Mouse (Mus musculus): ENCODE data around the gene Gm49354.
A peak's percentile ranks its signal among the peaks of the same experiment; 100 is the strongest.

- TF ChIP-seq CTCF (conservative IDR thresholded peaks at IDR 0.05; ENCODE audit: insufficient read depth, insufficient read length, low read depth, low read length), result 0 out of 2 replicates have a peak, but pooled peaks have one; percentile 3
- no peak for TF ChIP-seq POLR2A (IDR thresholded peaks at IDR 0.05; ENCODE audit: low read depth, low read length)
Measured at GRCm38 (mm10) chr13:59770164-59770562, 11.9 kb downstream of the Gm49354 start.

All from kidney, adult 2 months (tissue).